21 mouse cellular contexts compared by ENCODE assay signal in the genomic region with DNA sequence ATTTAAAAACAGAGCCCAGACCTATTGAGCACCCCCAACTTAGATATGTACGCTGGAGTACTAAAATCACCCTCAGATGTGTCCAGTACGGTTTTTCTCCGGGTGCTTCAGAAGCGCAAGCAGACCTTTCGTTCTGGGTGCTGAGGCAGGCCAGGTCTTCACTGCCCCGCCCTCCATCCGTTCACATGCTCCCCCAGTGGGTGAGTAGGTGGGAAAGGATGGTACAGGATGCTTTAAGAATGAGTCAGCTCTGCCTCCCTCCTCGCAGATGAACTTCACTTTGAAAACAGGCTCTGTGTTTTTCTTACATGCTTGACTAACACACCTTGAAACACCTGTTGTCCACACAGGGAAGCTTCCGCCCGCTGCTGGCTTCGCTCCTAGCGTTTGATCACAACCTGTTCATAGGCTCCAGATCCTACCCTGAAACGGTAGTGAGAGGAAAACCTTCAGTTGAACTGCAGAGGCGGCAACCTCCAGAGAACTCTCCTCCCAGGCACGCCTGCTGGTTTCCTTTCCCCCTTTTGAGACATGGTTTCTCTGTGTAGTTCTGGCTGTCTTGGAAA. TPM values are rescaled to one million over a fixed set of nuclear protein-coding genes. Genes with fewer than 3 reads are reported as not detected.
DNase-seq lines count a peak whose midpoint lies in the region; ATAC-seq and TF ChIP-seq lines count a peak whose summit lies in the region.
"Had no signal": no experiment of that assay in that cellular context is flagged by ENCODE, and none has a peak within 500 bp of the region (broad histone marks: within the 10 kb centered on the region; RNA-seq: fewer than 3 reads in every experiment).

No protein-coding gene starts in this region.

- H3K36me3 ChIP-seq in liver, embryonic 12.5 days: peaks cover 33% of the 10 kb centered on the region
- H3K36me3 ChIP-seq in liver, postnatal 0 days (replicated peaks; ENCODE audit: insufficient read depth, low read length): 0 out of 2 replicates have a peak, but pooled peaks cover 4% of the 10 kb centered on the region

- TF ChIP-seq POLR2A in olfactory bulb, adult 2 months (IDR thresholded peaks at IDR 0.05; ENCODE audit: insufficient read depth, low read depth, low read length): no peak

- H3K9me3 ChIP-seq in liver, embryonic 12.5 days (replicated peaks): no peaks in the 10 kb centered on the region
- no peaks in the 10 kb centered on the region for H3K9me3 ChIP-seq in liver, postnatal 0 days (ENCODE audit: low read length)
- H3K9me3 ChIP-seq: embryonic facial prominence, embryonic 10.5 days; limb, embryonic 15.5 days; neural tube, embryonic 13.5 days; stomach, embryonic 15.5 days had no signal

- TF ChIP-seq EP300 in liver, postnatal 0 days (IDR thresholded peaks at IDR 0.05; ENCODE audit: low read depth): no peak

- H3K27ac ChIP-seq in liver, embryonic 12.5 days: no peak overlapping the region
- H3K27ac ChIP-seq in liver, postnatal 0 days (ENCODE audit: low read depth): no peak overlapping the region
- H3K27ac ChIP-seq in olfactory bulb, adult 2 months (ENCODE audit: insufficient read depth, low read depth, low read length): peak overlapping the region; percentile 72; the same call in 1 of the 2 replicates
- H3K27ac ChIP-seq: embryonic facial prominence, embryonic 10.5 days; hindbrain, embryonic 14.5 days; limb, embryonic 15.5 days; neural tube, embryonic 13.5 days; stomach, embryonic 15.5 days had no signal

- H3K9ac ChIP-seq in liver, embryonic 12.5 days: no peak overlapping the region
- H3K9ac ChIP-seq in liver, postnatal 0 days (replicated peaks): no peak overlapping the region
- H3K9ac ChIP-seq: hindbrain, embryonic 14.5 days; limb, embryonic 15.5 days; neural tube, embryonic 13.5 days; stomach, embryonic 15.5 days had no signal

- H3K4me2 ChIP-seq in liver, embryonic 12.5 days: peak overlapping the region; percentile 45
- no peak overlapping the region for H3K4me2 ChIP-seq in liver, postnatal 0 days (ENCODE audit: low read depth, low read length)
- H3K4me2 ChIP-seq: hindbrain, embryonic 14.5 days; limb, embryonic 15.5 days; neural tube, embryonic 13.5 days; stomach, embryonic 15.5 days had no signal

- no peak overlapping the region for H3K4me3 ChIP-seq in liver, embryonic 12.5 days
- H3K4me3 ChIP-seq in liver, postnatal 0 days (ENCODE audit: low read depth, low read length): no peak overlapping the region
- no peak overlapping the region for H3K4me3 ChIP-seq in olfactory bulb, adult 2 months (ENCODE audit: insufficient read depth, low read depth, low read length)
- H3K4me3 ChIP-seq: embryonic facial prominence, embryonic 10.5 days; erythroblast, embryonic 14.5 days; limb, embryonic 15.5 days; neural tube, embryonic 13.5 days; stomach, embryonic 15.5 days had no signal

- no peaks in the 10 kb centered on the region for H3K27me3 ChIP-seq in liver, embryonic 12.5 days (replicated peaks)
- no peaks in the 10 kb centered on the region for H3K27me3 ChIP-seq in liver, postnatal 0 days (ENCODE audit: insufficient read depth, low read length)
- H3K27me3 ChIP-seq: limb, embryonic 15.5 days; neural tube, embryonic 13.5 days; stomach, embryonic 15.5 days had no signal

- peaks cover 26% of the 10 kb centered on the region for H3K4me1 ChIP-seq in liver, embryonic 12.5 days
- H3K4me1 ChIP-seq in liver, postnatal 0 days (ENCODE audit: insufficient read depth): no peaks in the 10 kb centered on the region
- H3K4me1 ChIP-seq in olfactory bulb, adult 2 months (ENCODE audit: control insufficient read depth, insufficient read depth, low read length): peaks cover 20% of the 10 kb centered on the region
- H3K4me1 ChIP-seq: embryonic facial prominence, embryonic 10.5 days; limb, embryonic 15.5 days; neural tube, embryonic 13.5 days; stomach, embryonic 15.5 days had no signal

- WGBS in liver, embryonic 12.5 days (ENCODE audit: insufficient replicate concordance): 75% methylated on average over 15 of the region's 15 CpGs
- WGBS in liver, postnatal 0 days (ENCODE audit: insufficient replicate concordance): 81% methylated on average over 15 of the region's 15 CpGs
- WGBS in olfactory bulb, adult 2 months: 57% methylated on average over 15 of the region's 15 CpGs

- no peak for TF ChIP-seq CTCF in liver, postnatal 0 days (IDR thresholded peaks at IDR 0.05; ENCODE audit: low read depth)
- no peak for TF ChIP-seq CTCF in olfactory bulb, adult 2 months (IDR thresholded peaks at IDR 0.05; ENCODE audit: insufficient read depth, low read depth, low read length)

- peak; percentile 21 to 42 for DNase-seq in cerebellum, adult 18-20 months
- DNase-seq in cerebellum, postnatal 10 days: no peak
- DNase-seq in liver, postnatal 0 days: no peak
- peak; percentile 79 for DNase-seq in brain, adult 2 months (ENCODE audit: low read depth, low spot score)
- no peak for DNase-seq in heart, adult 11 months
- DNase-seq: heart, postnatal 10 days; layer of hippocampus, adult 9-11 months; retina, postnatal 1 day had no signal

- no peak for ATAC-seq in liver, embryonic 12.5 days
- no peak for ATAC-seq in liver, postnatal 0 days
- ATAC-seq: activated CD4-positive, CD25-positive, alpha-beta regulatory T cell, adult 4 months; forebrain, embryonic 16.5 days; intestine, postnatal 0 days; lung, postnatal 0 days had no signal

RNA-seq across cellular contexts. Expression of a gene that starts 34.8 kb away (rescaled TPM):
- polyA plus RNA-seq in liver, embryonic 12.5 days (2016; fragmentation: Nextera tagmentation; extraction: Ambion mirVana): not detected in 2 replicates
- polyA plus RNA-seq in liver, postnatal 0 days (2015; fragmentation: Nextera tagmentation; extraction: Ambion mirVana): not detected in 2 replicates
- polyA plus RNA-seq in olfactory bulb, adult 2 months (2012; ENCODE audit: insufficient read depth, insufficient read length, low replicate concordance, missing spikeins): not detected in 2 replicates
- polyA plus RNA-seq: activated CD4-positive, CD25-positive, alpha-beta regulatory T cell, adult 4 months; embryonic facial prominence, embryonic 10.5 days; erythroblast, embryonic 14.5 days; hindbrain, embryonic 14.5 days; intestine, postnatal 0 days; limb, embryonic 15.5 days; lung, postnatal 0 days; neural tube, embryonic 13.5 days; thymus, postnatal 0 days had no signal

RNA-seq across cellular contexts. Expression of a gene that starts 35.3 kb away (rescaled TPM):
- polyA plus RNA-seq in liver, embryonic 12.5 days (2016; fragmentation: Nextera tagmentation; extraction: Ambion mirVana): 0.11 and 0.14 TPM in 2 replicates
- polyA plus RNA-seq in liver, postnatal 0 days (2015; fragmentation: Nextera tagmentation; extraction: Ambion mirVana): not detected in 2 replicates
- polyA plus RNA-seq in olfactory bulb, adult 2 months (2012; ENCODE audit: insufficient read depth, insufficient read length, low replicate concordance, missing spikeins): not detected in 2 replicates
- polyA plus RNA-seq: erythroblast, embryonic 14.5 days had no signal

RNA-seq across cellular contexts. Expression of a gene that starts 52.4 kb away (rescaled TPM):
- 4.5 TPM in 2 replicates for polyA plus RNA-seq in liver, embryonic 12.5 days (2016; fragmentation: Nextera tagmentation; extraction: Ambion mirVana)
- 1.9 and 2.2 TPM in 2 replicates for polyA plus RNA-seq in liver, postnatal 0 days (2015; fragmentation: Nextera tagmentation; extraction: Ambion mirVana)
- polyA plus RNA-seq in olfactory bulb, adult 2 months (2012; ENCODE audit: insufficient read depth, insufficient read length, low replicate concordance, missing spikeins): not detected in 2 replicates
- polyA plus RNA-seq: erythroblast, embryonic 14.5 days had no signal

Comparison
In these comparisons a context has a peak if more than half of its experiments do, and no peak if none do; other contexts are left out.
1. DNase-seq: peak in cerebellum, adult 18-20 months (2 of 2) and brain, adult 2 months (single experiment); none in cerebellum, postnatal 10 days (0 of 2), liver, postnatal 0 days (single experiment) and heart, adult 11 months (single experiment).